Mouse (Mus musculus): ENCODE measurements at regions not wholly inside any gene's neighbourhood (a gene's known extent, or its start where the extent isn't known, plus 50 kb on each side); places are given as distances from the start of the nearest gene placed in this dataset.
"Not testable (repeated sequence)": the region's sequence is repeated elsewhere in the genome, so short reads cannot be mapped to it uniquely, and the experiment has no call there.

- not testable (repeated sequence) for TF ChIP-seq POLR2A (IDR thresholded peaks at IDR 0.05; ENCODE audit: borderline replicate concordance, control insufficient read depth, low read depth, low read length); CTCF (IDR thresholded peaks at IDR 0.05; ENCODE audit: control insufficient read depth, insufficient read depth, low read length)
Observed at GRCm38 (mm10) chr10:69100742-69101141, 50.5 kb upstream of the Rhobtb1 start.

Data from bone marrow, adult 2 months (tissue).